Mouse (Mus musculus) 416B (cell line): ENCODE data around the gene Gabarapl2.

Experiments
- DNase-seq: peaks from one replicate; pipeline ENCODE4 v3.0.0; 2011; ENCODE audit warnings: low read depth

Gabarapl2 gene

GRCm38 (mm10) chr8:111968541-111968940 lies 28.0 kb downstream of the Gabarapl2 start:
- DNase-seq, result no peak

- DNase-seq, result no peak
These were observed 28.5 kb downstream of the Gabarapl2 start for GRCm38 (mm10) chr8:111968991-111969390.

GRCm38 (mm10) chr8:111974138-111974537 lies 33.6 kb downstream of the Gabarapl2 start:
- no peak for DNase-seq

- no peak for DNase-seq
These were observed 35.2 kb downstream of the Gabarapl2 start for GRCm38 (mm10) chr8:111975706-111976105.

DNA sequence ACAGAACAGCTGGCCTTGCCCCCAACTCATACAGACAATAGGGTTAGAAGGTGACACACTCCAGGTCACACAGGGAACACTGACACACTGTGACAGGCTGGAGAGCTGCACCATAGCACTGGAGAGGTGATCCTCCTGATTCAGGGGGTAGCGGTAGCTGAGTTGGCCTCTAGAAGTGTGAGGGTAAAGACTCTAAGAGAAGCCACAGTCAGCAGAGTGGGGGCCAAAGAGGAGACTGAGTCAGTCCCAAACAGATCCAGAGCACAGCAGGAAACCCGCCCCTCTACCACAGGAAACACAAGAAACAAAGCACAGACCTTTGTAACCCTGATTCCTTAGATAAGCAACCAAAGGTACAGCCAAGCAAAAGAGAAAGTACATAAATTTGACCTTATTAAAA lies 35.8 kb downstream of the Gabarapl2 start:
- peak; percentile 85 for DNase-seq

DNA sequence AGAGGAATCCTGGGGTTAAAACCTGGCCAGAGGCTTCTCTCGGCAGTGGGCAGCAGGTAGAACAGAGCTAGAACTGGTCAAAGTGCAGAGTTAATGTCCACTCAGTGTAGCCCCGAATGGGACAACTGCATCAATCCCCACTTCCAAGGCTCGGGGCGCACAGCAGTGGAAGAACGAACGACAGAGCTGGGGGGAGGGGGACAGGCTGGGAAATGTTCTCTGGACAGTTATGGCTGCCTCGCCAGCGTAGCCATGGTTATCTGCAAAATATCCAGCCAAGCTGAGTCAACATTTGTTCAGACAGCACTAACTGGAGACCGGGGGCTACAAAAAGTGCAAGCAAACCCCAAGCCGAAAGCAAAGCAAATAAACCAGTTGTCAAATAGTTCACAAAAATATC lies 37.6 kb downstream of the Gabarapl2 start:
- no peak for DNase-seq

DNA sequence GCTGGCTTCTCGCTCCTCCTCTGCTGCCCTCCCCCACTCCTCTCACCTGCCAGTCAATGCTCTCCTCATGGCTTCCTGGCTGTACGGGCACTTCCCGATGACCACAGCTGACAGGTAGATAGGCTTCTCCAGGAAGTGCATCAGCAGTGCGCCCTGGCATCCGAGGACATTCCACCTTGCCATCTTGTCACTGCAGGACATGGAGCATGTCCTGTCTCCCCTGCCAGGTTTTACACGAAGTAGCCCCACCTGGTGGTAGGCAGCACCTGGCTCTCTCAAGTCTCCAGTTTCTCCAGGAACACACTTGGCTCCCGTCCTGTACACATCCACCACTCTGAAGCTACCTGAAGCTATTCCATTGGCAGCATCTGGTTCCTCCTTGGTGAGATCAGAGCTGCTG lies 41.6 kb downstream of the Gabarapl2 start:
- DNase-seq, result no peak

DNA sequence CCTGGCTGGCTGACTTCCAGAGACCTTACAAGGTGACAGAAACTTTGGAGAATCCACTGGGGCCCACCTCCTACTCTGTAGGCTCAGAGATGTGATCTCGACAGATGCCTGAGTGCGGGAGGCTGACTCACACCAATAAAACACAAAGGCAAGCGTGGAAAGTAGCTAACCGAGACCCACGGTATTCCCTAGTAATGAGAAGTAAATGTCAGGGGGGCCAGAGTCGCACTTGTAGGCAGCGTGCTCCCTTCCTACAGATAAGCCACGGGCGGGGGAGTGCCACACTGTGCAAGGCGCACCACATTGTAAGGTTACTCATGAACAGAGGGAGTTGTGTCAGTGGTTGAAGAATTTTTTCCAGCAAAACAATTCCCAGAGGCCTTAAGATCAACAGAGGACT lies 44.0 kb downstream of the Gabarapl2 start:
- DNase-seq, result no peak

- peak; percentile 85 for DNase-seq
These were observed 49.4 kb downstream of the Gabarapl2 start for GRCm38 (mm10) chr8:111989911-111990310.

DNA sequence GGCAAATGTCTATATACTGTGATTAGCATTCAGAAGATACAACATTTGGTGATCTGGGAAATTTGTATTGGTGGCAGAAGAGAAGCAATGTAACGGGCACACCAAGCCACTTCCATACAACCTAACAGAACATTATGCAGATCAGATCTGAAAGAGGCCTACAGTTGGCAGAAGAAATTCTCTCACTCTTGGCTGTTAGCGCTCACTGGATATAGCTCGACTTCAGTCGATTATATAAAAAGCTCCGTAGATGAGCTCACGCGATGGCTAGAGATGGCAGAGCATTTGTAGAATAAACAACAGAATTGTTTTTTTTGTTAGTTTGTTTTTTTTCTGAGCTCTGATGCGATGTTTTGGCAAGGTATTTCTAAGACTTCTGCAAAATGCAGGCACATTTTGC lies 50.8 kb downstream of the Gabarapl2 start:
- no peak for DNase-seq

GRCm38 (mm10) chr8:111992013-111992702 lies 51.7 kb downstream of the Gabarapl2 start, which contains the start of gene Adat1:
Gene Adat1 (minus strand): TSS chr8:111992302.
- DNase-seq, result peak; percentile 88

GRCm38 (mm10) chr8:111992703-111993039 lies 52.2 kb downstream of the Gabarapl2 start:
- DNase-seq, result no peak
